Mouse (Mus musculus): ENCODE data around the gene Gdf15.

GRCm38 (mm10) chr8:70614469-70614868 lies 17.8 kb downstream of the Gdf15 start:
- TF ChIP-seq GATA1 (IDR thresholded peaks at IDR 0.05; ENCODE audit: borderline replicate concordance, low read length) (no peak), CTCF (IDR thresholded peaks at IDR 0.05; ENCODE audit: low read depth, low read length) (no peak), POLR2AphosphoS5 (IDR thresholded peaks at IDR 0.05; ENCODE audit: insufficient replicate concordance, low read depth, low read length) (no peak), TAL1 (conservative IDR thresholded peaks at IDR 0.05; ENCODE audit: low read depth, low read length) (no peak)

Data from G1E (cell line).